Mouse (Mus musculus) kidney, postnatal 0 days (tissue): ENCODE measurements around the gene Ppp2r2c. TPM values are rescaled to one million over a fixed set of nuclear protein-coding genes. Genes with fewer than 3 reads are reported as not detected.
A peak's percentile ranks its signal among the peaks of the same experiment; 100 is the strongest.

Experiments
- ATAC-seq: fragments of 200-750 bp; cut with Nextera tagmentation; replicated peaks from 2 replicates; pipeline ENCODE4 v1.8.0; 2017; ENCODE audit warnings: low read depth, moderate number of reproducible peaks, moderate TSS enrichment, moderate library complexity; ENCODE audit not compliant: low FRiP score
- DNase-seq: peaks from one replicate; pipeline ENCODE4 v3.0.0-alpha.2; 2016; ENCODE audit warnings: low spot score
- H3K27ac ChIP-seq: fragments of 300-500 bp; sonication (generic); 2 replicates; pipeline ENCODE4 v1.5.1; 2014; ENCODE audit warnings: mild to moderate bottlenecking
- H3K27me3 ChIP-seq: fragments of 300-500 bp; sonication (generic); 2 replicates; pipeline ENCODE4 v1.6.1; 2014; ENCODE audit warnings: low read length, mixed read lengths; ENCODE audit not compliant: insufficient read depth
- H3K36me3 ChIP-seq: fragments of 300-500 bp; sonication (generic); 2 replicates; pipeline ENCODE4 v1.6.1; 2014; ENCODE audit warnings: low read length, mixed read lengths; ENCODE audit not compliant: insufficient read depth
- H3K4me1 ChIP-seq: fragments of 300-500 bp; sonication (generic); replicated peaks from 2 replicates; pipeline ENCODE4 v1.6.1; 2014; ENCODE audit warnings: antibody characterized with exemption, low read length, mixed read lengths; ENCODE audit not compliant: insufficient read depth
- H3K4me2 ChIP-seq: fragments of 300-500 bp; sonication (generic); 2 replicates; pipeline ENCODE4 v1.6.1; 2014; ENCODE audit warnings: mild to moderate bottlenecking, low read length, moderate library complexity, mixed read lengths
- H3K4me3 ChIP-seq: fragments of 300-500 bp; sonication (generic); replicated peaks from 2 replicates; pipeline ENCODE4 v1.5.1; 2014; ENCODE audit warnings: low read depth, low read length
- H3K9ac ChIP-seq: fragments of 300-500 bp; sonication (generic); 2 replicates; pipeline ENCODE4 v1.6.1; 2014; ENCODE audit warnings: low read depth, low read length
- H3K9me3 ChIP-seq: fragments of 300-500 bp; sonication (generic); replicated peaks from 2 replicates; pipeline ENCODE4 v1.6.1; 2016; ENCODE audit warnings: low read length, inconsistent platforms, mixed read lengths
- CTCF ChIP-seq: IDR thresholded peaks from 2 replicates; pipeline ENCODE4 v1.5.1; 2016; ENCODE audit warnings: antibody characterized with exemption, low read depth, mild to moderate bottlenecking, moderate library complexity
- WGBS: fragments of 180-500 bp; shearing (Covaris S2); extraction: QIAGEN DNeasy Blood & Tissue Kit; methylation state at CpG from one replicate; pipeline ENCODE4 v1.1.7; 2014; 5-methylcytosine and 5-hydroxymethylcytosine counted together
- polyA plus RNA-seq: library from polyadenylated mRNA; unstranded; fragments of >200 nt; fragmentation: Nextera tagmentation; extraction: Ambion mirVana; gene quantifications from 2 replicates; pipeline ENCODE4 v1.2.1, GENCODE M21; 2015

Gene Ppp2r2c
- polyA plus RNA-seq, 1 experiment from 2014 or later, result 0.11 TPM

DNA sequence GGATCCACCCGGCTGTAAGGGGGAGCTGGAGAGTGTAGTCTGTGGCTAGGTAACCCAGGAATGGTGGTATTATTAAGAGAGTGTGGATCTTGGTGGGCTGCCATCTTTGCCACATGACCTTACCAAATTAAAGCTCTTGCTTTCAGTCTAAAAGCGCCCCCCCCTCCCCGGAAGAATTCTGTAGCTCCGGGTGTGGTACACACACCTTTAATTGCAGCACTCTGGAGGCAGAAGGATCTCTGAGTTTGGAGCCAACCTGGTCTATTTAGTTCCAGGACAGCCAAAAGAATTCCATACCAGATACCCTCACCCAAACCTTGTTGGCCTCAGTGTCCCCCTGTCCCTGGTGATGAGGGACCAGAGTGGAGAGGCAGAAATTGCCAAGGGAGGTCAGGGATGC is 10.5 kb downstream of the Ppp2r2c start:
- ATAC-seq (no peak), DNase-seq (no peak)
- H3K36me3 ChIP-seq, result no peaks in the 10 kb centered on the region
- no peaks in the 10 kb centered on the region for H3K4me1 ChIP-seq
- no peak overlapping the region for H3K27ac ChIP-seq
- no peak overlapping the region for H3K9ac ChIP-seq
- no peak for TF ChIP-seq CTCF
- no peaks in the 10 kb centered on the region for H3K27me3 ChIP-seq
- no peak overlapping the region for H3K4me3 ChIP-seq
- 86% methylated on average over 4 of the region's 4 CpGs for WGBS
- H3K9me3 ChIP-seq, result no peaks in the 10 kb centered on the region
- H3K4me2 ChIP-seq, result no peak overlapping the region

- ATAC-seq, result no peak
- WGBS, result 73% methylated on average over 5 of the region's 5 CpGs
- Histone ChIP-seq H3K4me3 (no peak overlapping the region), H3K9ac (no peak overlapping the region), H3K4me2 (no peak overlapping the region), H3K27me3 (no peaks in the 10 kb centered on the region), H3K27ac (no peak overlapping the region), H3K36me3 (no peaks in the 10 kb centered on the region), H3K4me1 (no peaks in the 10 kb centered on the region), H3K9me3 (no peaks in the 10 kb centered on the region)
- no peak for TF ChIP-seq CTCF
- no peak for DNase-seq
Measured at GRCm38 (mm10) chr5:36880622-36881021, 12.3 kb downstream of the Ppp2r2c start.

GRCm38 (mm10) chr5:36883516-36883915 is 15.2 kb downstream of the Ppp2r2c start:
- DNase-seq, result no peak
- no peaks in the 10 kb centered on the region for H3K9me3 ChIP-seq
- no peak overlapping the region for H3K9ac ChIP-seq
- H3K27me3 ChIP-seq, result no peaks in the 10 kb centered on the region
- H3K36me3 ChIP-seq, result no peaks in the 10 kb centered on the region
- no peak for TF ChIP-seq CTCF
- ATAC-seq, result no peak
- no peak overlapping the region for H3K4me2 ChIP-seq
- H3K4me3 ChIP-seq, result no peak overlapping the region
- WGBS, result 48% methylated on average over 12 of the region's 12 CpGs
- H3K27ac ChIP-seq, result no peak overlapping the region
- H3K4me1 ChIP-seq, result 0 out of 2 replicates have a peak, but pooled peaks cover 2% of the 10 kb centered on the region

DNA sequence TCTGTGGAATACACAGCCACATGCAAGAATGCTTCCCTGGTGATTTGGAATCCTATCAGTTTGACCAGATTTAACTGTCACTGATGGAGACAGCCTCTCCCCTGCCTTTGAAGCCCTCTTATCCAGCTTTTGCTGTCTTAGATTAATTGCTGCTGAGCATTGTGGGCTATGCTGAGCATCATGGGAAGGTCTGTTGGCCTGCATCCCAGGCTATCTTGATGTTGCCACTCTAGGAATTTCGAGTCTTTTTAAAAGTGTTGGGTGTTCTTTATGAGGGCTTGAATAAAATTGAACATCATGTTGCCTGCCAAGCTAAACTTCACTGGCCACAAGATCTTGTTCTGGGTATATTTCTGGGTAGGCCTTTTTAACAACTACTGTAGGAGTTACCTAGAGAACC is 16.8 kb downstream of the Ppp2r2c start:
- H3K4me2 ChIP-seq, result no peak overlapping the region
- no peaks in the 10 kb centered on the region for H3K9me3 ChIP-seq
- no peaks in the 10 kb centered on the region for H3K27me3 ChIP-seq
- no peak overlapping the region for H3K9ac ChIP-seq
- no peak for DNase-seq
- H3K36me3 ChIP-seq, result no peaks in the 10 kb centered on the region
- TF ChIP-seq CTCF, result no peak
- no peak overlapping the region for H3K27ac ChIP-seq
- 0 out of 2 replicates have a peak, but pooled peaks cover 2% of the 10 kb centered on the region for H3K4me1 ChIP-seq
- no peak overlapping the region for H3K4me3 ChIP-seq
- no peak for ATAC-seq
- 76% methylated on average over 1 of the region's 1 CpGs for WGBS

DNA sequence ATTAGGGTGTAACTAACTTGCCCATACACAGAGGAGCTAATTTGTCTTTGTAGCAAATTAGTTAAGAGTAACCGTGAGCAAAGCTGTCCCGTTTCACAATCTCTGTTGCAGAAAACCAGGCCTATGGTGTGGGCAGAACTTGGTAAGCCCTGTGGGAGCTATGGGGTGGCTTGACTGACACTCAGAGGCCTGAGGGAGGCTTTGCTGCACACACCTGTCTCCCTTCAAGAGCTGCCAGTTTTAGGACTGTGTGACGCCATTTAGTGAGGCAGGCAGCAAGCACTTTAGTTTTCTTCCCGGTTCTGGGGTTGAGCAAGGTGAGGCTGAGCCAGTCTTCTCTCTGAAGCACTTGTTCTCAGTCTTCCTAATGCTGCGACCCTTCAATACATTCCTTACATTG is 17.3 kb downstream of the Ppp2r2c start:
- H3K4me2 ChIP-seq, result no peak overlapping the region
- 80% methylated on average over 5 of the region's 5 CpGs for WGBS
- no peak overlapping the region for H3K4me3 ChIP-seq
- no peaks in the 10 kb centered on the region for H3K9me3 ChIP-seq
- H3K27ac ChIP-seq, result no peak overlapping the region
- ATAC-seq, result no peak
- H3K36me3 ChIP-seq, result no peaks in the 10 kb centered on the region
- no peak for TF ChIP-seq CTCF
- H3K9ac ChIP-seq, result no peak overlapping the region
- no peaks in the 10 kb centered on the region for H3K27me3 ChIP-seq
- 0 out of 2 replicates have a peak, but pooled peaks cover 2% of the 10 kb centered on the region for H3K4me1 ChIP-seq
- DNase-seq, result no peak

DNA sequence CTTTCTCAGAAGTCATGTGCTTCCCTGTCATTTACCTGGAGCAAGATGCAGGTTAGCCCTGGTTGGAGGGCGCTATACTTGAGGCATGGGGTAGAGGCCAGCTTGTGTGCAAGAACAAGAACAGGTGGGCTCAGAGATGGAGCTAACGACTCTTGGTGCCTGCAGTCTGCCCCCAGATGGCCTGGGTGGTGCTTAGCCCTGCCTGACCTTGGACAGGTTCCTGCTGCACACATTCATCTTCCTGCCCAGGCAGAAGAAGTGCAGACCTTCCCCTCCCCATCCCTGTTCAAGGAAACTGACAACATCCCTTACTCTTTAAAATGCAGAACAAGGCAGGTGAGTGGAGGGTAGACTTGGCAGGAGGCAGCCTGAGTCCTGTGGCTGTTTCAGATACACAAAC is 18.0 kb downstream of the Ppp2r2c start:
- H3K27ac ChIP-seq, result no peak overlapping the region
- TF ChIP-seq CTCF, result no peak
- H3K9me3 ChIP-seq, result no peaks in the 10 kb centered on the region
- no peaks in the 10 kb centered on the region for H3K27me3 ChIP-seq
- 0 out of 2 replicates have a peak, but pooled peaks cover 2% of the 10 kb centered on the region for H3K4me1 ChIP-seq
- no peak overlapping the region for H3K9ac ChIP-seq
- H3K4me2 ChIP-seq, result no peak overlapping the region
- H3K36me3 ChIP-seq, result no peaks in the 10 kb centered on the region
- DNase-seq (no peak), ATAC-seq (no peak)
- 49% methylated on average over 2 of the region's 2 CpGs for WGBS
- no peak overlapping the region for H3K4me3 ChIP-seq

DNA sequence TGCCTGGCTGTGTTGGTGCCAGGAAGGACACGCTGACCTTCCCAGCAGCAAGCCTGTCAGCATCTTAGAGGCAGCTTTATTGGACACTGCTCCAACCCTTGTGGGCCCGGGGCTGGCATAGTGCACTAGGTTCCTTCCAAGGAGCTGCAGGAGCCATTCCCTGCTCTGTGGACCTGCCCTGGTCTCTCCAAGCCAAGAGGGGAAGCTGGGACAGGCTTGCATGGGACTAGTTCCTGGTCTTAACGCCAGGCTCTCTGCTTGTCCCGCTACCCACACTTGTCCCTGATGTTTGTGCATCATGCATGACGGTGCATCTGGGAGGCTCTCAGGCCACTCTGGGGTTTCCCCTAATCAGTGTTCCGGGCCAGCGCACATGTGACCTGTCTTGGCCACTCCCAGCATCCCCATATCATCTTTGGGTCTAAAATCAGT is 18.6 kb downstream of the Ppp2r2c start:
- TF ChIP-seq CTCF, result no peak
- no peaks in the 10 kb centered on the region for H3K27me3 ChIP-seq
- no peaks in the 10 kb centered on the region for H3K36me3 ChIP-seq
- no peak overlapping the region for H3K4me2 ChIP-seq
- DNase-seq (no peak), ATAC-seq (peak; percentile 49; the same call in 1 of the 2 replicates)
- H3K27ac ChIP-seq, result no peak overlapping the region
- no peaks in the 10 kb centered on the region for H3K9me3 ChIP-seq
- 51% methylated on average over 7 of the region's 7 CpGs for WGBS
- H3K4me1 ChIP-seq, result 0 out of 2 replicates have a peak, but pooled peaks cover 2% of the 10 kb centered on the region
- no peak overlapping the region for H3K4me3 ChIP-seq
- H3K9ac ChIP-seq, result no peak overlapping the region
